Mouse (Mus musculus) lung, postnatal 25 days (tissue): ENCODE data around the gene 9130023H24Rik.

Source experiments
- DNase-seq: peaks from one replicate; pipeline ENCODE4 v3.0.0; 2022; ENCODE audit warnings: low spot score

The 9130023H24Rik gene

GRCm38 (mm10) chr7:128246496-128247391 is 8.9 kb upstream of the 9130023H24Rik start, which contains the start of gene Tgfb1i1:
Gene Tgfb1i1 (plus strand): TSS chr7:128246812.
- DNase-seq = peak; percentile 76

DNA sequence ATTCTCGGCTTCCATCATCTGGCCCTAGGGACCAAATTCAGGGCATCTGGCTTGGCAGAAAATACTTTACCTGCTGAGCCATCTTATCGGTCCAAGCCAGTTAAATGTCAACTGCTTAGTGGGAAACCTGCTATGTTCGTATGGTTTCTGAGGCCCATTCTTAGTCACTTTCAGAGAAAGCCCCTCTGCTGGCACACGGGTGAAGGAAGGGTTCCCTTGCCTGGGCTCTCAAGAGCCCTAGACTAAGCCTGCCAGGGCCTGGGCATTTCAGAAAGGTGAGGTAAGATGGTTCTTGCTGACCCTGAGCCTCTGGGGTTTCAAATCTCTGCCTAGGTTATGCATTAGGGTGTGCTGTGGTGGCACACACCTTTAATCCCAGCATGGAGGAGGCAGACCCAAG is 7.7 kb upstream of the 9130023H24Rik start:
- DNase-seq = no peak

DNA sequence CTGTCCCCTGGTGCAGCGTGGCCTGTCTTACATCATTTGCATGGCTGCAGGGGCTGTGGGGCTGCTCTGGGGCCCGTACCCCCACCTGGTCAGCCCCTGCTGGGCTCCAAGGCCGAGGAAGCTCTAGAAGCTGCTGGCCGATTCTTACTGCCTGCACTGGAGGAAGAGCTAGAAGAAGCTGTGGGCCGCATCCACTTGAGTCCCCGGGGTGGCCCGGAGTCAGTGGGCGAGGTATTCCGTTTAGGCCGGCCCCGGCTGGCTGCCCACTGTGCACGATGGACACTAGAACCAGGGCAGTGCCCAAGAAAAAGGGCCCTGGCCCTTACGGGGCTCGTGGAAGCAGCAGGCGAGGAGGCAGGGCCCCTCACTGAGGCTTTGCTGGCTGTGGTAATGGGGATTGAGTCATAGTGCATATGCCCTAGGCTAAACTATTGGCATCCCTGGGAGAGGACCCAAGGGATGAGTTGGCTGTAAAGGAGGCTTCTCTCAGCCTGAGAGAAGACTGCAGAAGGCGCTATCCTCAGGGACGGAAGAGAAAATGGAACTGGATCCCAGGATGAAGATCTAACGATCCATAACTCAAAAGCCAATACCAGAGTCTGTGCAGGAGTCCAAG is 6.7 kb upstream of the 9130023H24Rik start:
- DNase-seq = no peak

DNA sequence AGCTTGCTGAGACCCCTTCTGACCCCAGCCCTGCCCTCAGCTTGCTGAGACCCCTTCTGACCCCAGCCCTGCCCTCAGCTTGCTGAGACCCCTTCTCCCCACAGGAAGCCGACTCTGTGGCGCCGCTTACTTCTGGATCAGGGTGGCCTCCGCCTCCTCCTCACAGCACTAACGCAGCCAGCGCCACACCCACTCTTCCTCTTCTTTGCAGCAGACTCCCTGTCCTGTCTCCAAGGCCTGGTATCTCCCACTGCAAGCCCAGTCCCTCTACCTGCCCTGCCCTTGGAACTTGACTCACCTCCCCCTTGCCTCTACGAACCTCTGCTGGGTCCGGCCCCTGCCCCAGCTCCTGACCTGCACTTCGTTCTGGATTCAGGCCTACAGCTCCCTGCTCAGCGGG is 6.1 kb upstream of the 9130023H24Rik start:
- peak; percentile 16 for DNase-seq

DNA sequence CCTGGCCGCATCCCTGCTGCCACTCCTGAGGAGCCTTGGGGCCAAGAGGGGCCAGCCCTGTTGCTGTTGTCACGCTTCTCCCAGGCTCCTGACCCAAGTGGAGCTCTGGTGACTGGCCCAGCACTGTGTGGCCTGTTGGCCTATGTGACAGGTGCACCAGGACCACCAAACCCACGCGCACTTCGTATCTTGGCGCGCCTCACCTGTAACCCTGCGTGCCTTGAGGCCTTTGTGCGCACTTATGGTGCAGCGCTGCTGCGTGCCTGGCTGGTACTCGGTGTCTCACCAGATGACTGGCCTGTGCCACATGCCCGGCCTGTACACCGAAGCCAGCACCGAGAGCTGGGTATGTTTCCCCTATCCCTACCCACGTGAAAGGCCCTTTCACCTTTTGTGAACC is 4.5 kb upstream of the 9130023H24Rik start:
- no peak for DNase-seq

DNA sequence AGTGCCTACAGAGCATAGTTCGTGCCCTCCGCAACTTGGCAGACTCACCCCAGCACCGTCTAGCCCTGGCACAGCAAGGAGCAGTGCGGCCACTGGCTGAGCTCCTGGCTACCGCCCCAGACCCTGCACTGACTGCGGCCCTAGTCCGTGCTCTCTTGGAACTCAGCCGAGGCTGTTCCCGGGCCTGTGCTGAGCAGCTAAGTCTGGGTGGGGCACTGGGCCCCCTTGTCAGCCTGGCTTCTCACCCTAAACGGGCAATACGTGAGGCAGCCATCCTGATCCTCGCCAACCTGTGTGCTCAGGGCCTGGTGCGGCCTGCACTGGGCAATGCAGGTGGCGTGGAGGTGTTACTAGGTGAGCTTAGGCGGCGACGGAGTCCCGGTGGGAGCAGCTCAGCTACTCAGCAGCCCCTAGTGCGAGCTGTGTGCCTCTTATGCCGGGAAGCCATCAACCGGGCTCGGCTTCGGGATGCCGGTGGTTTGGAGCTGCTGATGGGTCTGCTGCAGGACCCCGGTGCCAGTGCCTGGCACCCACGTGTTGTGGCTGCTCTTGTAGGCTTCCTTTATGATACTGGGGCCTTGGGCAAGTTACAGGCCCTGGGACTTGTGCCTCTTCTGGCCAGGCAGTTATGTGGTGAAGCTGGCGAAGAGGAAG is 2.4 kb upstream of the 9130023H24Rik start:
- no peak for DNase-seq

- peak; percentile 68 for DNase-seq
These were observed 1.2 kb upstream of the 9130023H24Rik start for GRCm38 (mm10) chr7:128238991-128239390.

DNA sequence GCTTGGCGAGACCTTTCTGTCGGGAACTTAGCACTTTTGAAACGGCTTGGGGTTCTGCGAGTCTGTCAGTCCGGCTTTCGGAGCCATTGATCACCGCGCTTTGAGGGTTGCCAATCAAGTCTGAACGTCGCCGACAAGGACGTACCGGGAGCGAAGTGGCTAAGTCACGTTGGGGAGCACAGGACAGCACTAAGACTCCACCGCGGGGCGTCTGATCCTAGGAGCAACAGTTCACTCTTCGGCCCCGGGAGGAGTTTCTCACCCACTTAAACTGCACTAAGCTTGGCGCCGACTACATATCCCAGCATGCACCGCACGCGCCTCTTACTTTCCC is 271 bp downstream of the 9130023H24Rik start:
- no peak for DNase-seq

DNA sequence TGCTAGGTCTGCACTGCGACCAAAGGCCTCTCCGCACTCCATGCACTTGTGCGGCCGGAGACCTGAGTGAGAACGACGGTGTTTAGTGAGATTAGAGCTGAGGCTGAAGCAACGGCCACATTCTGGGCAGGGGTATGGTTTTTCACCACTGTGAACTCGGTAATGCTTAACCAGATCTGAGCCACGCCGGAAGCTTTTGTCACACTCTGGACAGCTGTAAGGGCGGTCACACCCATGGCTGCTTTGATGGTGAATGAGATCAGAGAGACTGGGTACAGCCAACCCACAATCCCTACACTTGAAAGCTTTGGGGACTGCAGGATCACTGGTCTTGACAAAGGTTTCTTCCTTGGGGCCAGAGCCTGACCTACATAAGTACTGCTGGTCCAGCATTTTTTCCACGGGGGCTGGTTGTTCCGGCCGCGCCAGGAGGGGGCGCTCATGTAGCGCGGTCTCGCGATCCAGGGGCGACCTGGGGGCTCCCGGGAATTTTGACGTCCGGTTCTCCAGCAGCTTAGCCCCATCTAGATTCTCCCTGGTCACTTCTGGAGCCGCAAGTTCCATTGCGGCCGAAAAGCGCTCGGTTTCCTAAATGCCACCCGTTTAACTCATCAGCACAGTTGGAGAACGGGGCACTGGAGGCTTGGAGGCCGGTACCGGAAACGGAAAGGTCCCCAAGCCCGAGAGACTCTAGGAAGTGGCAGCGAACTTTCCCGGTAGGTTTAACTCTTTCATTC is 807 bp downstream of the 9130023H24Rik start, which contains the start of gene Armc5:
Gene Armc5 (plus strand): TSS at position 487 of the 737 bp plus-strand sequence.
- DNase-seq = peak; percentile 84

GRCm38 (mm10) chr7:128236426-128236825 is 1.4 kb downstream of the 9130023H24Rik start:
- DNase-seq = no peak

DNA sequence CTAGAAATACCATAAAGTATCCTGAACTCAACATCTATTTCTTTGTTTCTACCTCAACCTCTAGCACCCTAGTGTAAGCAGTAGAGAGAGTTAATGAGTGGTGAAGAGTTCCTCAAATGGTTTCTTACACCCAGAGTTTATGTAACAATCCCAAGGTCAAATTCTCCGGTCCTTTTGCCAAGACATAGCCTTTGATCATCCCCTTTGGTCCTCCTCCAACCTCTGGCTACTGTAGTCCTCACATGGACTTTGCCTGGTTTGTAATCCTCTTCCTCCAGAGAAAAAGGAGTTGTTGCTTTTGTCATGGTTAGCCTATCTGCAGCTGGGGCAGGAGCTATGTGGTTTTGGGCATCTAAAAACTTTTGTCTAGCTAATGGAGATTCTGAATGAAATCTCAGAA is 2.4 kb downstream of the 9130023H24Rik start:
- DNase-seq = no peak

DNA sequence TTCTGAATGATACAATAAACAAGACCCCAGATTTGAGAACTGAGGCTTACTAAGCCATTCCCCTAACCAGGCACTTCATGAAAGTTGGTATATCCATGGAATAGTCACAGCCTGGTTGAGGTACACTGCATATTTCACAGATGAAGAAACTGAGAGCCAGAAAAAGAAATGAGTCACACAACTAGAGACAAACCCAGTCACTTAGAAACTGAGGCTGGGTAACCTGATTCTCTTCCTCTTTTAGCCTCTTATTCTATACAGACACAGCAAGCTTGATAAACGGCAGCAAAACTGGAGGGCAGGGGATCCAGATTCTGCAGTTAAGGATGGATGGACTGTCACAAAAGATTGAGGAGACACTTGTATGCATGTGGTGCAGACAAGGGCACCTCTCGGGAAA is 3.0 kb downstream of the 9130023H24Rik start:
- no peak for DNase-seq

GRCm38 (mm10) chr7:128231741-128232140 is 6.1 kb downstream of the 9130023H24Rik start:
- DNase-seq = no peak

DNA sequence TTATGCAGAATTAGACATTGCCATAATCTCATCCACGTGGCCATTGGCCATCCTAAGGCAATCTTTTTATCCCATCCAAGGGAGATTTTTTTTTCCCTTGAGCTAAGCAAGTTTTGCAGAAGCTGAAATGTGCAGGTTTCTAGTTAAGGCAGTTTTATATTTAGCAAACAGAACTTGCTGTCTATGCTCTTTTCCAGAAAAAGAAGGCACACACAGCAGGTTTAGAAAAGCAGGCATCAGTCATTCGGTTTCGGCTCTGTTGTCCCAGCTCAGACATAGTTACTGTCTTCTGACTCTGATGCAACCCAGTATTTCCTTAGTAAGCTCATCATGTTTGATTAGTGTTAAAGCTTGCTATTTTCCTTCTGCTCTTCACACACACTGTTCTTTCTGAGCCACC is 16.9 kb downstream of the 9130023H24Rik start:
- no peak for DNase-seq

- DNase-seq = no peak
These were observed 17.9 kb downstream of the 9130023H24Rik start for GRCm38 (mm10) chr7:128219952-128220351.

DNA sequence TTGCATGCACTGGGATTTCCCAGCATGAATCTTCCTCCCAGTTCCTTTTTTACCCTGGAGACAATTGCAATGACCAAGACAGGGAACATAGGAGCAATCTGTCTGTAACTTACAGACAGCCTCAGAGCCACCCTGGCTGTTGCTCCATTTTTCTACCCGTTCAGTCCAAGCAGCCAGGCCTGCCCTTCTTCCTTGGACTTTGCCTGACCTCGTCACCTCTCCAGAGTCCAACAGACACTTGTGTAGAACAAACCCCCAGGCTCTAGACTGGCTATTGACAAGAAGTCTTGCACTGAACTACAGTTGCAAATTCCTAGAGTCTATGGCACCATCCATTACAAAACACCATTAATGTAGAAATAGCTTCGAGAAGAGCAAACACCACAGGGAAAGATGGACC is 28.0 kb downstream of the 9130023H24Rik start:
- no peak for DNase-seq

DNA sequence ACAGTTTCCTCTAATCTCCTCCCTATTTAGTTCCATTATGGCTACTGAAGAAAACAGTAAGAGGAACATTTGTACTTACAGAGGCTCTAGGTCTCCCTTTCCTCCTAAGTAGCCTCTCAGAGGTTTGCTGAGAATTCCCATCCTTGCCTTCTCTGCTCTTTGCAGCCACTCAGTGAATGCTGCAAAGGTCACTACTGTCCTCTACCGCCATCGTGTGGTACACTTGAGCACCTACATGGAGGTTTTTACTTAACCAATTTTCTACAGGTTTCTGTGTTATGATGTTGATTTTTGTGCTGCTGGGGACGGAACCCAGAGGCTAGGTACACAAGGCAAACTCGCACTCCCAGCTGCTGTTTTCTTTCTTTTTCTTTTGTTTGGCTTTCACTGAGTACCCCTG is 29.6 kb downstream of the 9130023H24Rik start:
- DNase-seq = peak; percentile 59

GRCm38 (mm10) chr7:128206152-128206551 is 31.7 kb downstream of the 9130023H24Rik start, which contains the start of gene Cox6a2:
Gene Cox6a2 (minus strand): TSS chr7:128206387.
- peak; percentile 16 for DNase-seq

- no peak for DNase-seq
These were observed 32.1 kb downstream of the 9130023H24Rik start for GRCm38 (mm10) chr7:128205695-128206094.

GRCm38 (mm10) chr7:128204179-128204578 is 33.7 kb downstream of the 9130023H24Rik start:
- no peak for DNase-seq

GRCm38 (mm10) chr7:128203071-128203470 is 34.8 kb downstream of the 9130023H24Rik start:
- DNase-seq = no peak

DNA sequence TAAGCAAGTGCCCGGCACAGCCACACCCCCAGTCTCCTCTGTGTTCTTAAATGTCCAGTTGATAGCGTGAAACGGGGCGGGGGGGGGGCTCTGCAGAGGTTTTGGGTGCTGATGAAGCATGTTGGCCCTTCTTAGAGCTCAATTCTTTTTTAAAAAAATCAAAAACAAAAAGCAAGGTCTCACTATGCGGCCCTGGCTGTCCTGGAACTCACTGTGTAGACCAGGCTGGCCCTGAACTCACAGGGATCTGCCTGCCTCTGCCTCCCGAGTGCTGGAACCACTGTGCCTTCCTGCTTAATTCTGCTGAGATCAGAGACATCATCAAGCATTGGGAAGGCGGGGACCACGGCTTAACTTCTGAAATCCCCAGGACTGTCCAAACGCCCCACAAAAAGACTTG is 36.2 kb downstream of the 9130023H24Rik start:
- no peak for DNase-seq
